Mouse (Mus musculus) testis, adult 2 months (tissue): Measurements from ENCODE around the gene Hmgcs1.

Experiments
- CTCF ChIP-seq: fragments of 200-500 bp; IDR thresholded peaks from 2 replicates; pipeline ENCODE4 v1.5.1; 2012; ENCODE audit warnings: low read depth, mild to moderate bottlenecking, inconsistent platforms, low read length, moderate library complexity; ENCODE audit not compliant: control insufficient read depth, insufficient read depth, insufficient replicate concordance
- POLR2A ChIP-seq: fragments of 200-500 bp; IDR thresholded peaks from 2 replicates; pipeline ENCODE4 v1.6.1; 2012; ENCODE audit warnings: low read depth, mild to moderate bottlenecking, inconsistent platforms, low read length, moderate library complexity; ENCODE audit not compliant: control insufficient read depth

DNA sequence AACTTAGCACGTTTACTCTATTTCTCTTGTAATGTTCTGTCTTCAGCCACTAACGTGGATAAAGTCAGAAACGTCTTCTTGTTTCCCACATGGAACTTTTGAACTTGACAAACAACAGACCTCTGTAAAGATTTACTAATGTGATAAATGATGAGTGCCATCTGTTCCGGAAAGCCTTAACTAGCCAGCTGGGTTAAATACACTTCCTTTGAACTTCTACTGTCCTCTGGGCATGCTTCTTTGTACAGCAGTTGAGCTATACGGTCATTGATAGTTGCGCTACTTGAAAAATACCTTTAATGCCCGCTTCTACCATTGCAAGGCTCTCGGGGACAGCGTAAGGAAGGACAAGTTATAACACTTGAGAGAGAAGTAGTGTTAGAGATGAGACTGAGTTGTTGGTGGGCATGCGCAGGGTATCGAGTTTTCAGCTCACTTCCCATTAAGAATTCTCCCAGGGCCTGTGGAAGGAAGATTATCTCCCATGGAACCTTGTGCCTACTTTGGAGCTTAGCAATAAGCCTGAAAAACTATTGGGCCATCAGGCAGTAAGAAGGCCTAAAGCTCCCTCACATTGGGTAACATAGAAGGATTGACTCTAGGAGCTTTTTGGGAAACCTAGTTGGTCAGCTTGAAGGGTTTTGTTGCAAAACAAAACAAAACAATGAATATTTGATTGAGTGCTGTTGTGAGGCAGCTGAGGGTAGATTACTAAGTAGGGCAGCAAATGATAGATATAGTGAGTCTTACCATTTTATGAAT lies 5.6 kb upstream of the Hmgcs1 start:
- no peak for TF ChIP-seq POLR2A
- TF ChIP-seq CTCF: no peak
